Mouse (Mus musculus): ENCODE results near the gene Prickle4. TPM values are rescaled to one million over a fixed set of nuclear protein-coding genes. Genes with fewer than 3 reads are reported as not detected.

Prickle4 gene
- polyA plus RNA-seq, 1 experiment from 2014 or later = 2.6 TPM

DNA sequence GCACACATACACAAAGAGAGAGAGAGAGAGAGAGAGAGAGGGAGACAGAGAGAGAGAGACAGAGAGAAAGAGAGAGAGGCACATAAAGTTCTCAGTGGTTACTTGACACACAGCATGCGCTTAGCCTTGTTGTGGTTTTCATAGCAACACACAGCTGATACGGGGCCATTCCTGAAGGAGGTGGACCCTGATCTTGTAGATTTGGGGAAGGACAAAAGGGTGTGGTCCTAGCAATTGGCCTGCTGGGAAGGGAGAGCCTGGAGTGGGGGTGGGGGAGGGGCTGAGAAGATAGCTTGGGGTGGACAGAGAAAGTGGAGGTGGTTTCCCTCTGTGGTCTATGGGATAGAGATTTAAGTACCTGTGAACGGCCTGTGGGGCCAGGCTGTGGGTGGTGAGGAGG is 15.5 kb upstream of the Prickle4 start:
- no peaks in the 10 kb centered on the region for H3K36me3 ChIP-seq (ENCODE audit: control insufficient read depth, insufficient read depth, low read length)
- no peaks in the 10 kb centered on the region for H3K9me3 ChIP-seq (ENCODE audit: control insufficient read depth, low read length)
- ATAC-seq (ENCODE audit: insufficient number of reproducible peaks, low FRiP score, low TSS enrichment, low read depth) (no peak), DNase-seq (ENCODE audit: low spot score) (no peak)
- no peaks in the 10 kb centered on the region for H3K27me3 ChIP-seq (ENCODE audit: control insufficient read depth, insufficient read depth, low read length)
- no peak overlapping the region for H3K9ac ChIP-seq (ENCODE audit: low read length)
- no peak overlapping the region for H3K27ac ChIP-seq (replicated peaks; ENCODE audit: low read depth, low read length)
- 0 out of 2 replicates have a peak, but pooled peaks cover 3% of the 10 kb centered on the region for H3K4me1 ChIP-seq (ENCODE audit: control insufficient read depth, insufficient read depth, low read length)
- H3K4me3 ChIP-seq (ENCODE audit: low read depth, low read length) = no peak overlapping the region
- H3K4me2 ChIP-seq (ENCODE audit: low read depth, severe bottlenecking) = no peak overlapping the region
- WGBS = 57% methylated on average over 3 of the region's 3 CpGs

DNA sequence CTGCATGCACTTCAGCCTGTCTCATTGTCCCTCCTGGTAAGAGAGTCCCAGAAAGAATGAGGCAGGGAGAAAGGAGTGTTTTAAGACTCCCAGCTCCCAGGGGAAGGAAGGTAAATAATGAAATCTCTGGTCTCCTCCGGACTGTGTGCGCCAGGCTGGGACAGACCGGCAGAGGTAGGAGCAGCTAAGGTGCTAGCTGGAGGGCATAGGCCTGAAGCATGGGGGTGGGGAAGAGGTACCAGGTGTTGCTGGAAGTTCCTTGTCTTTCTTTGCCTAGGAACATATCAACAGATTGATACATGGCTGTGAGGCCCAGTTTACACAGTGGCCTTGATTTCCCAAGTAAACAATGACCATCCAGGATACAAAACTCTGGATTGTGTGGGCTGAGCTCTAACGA is 14.4 kb upstream of the Prickle4 start:
- H3K9ac ChIP-seq (ENCODE audit: low read length) = no peak overlapping the region
- DNase-seq (ENCODE audit: low spot score) (no peak), ATAC-seq (ENCODE audit: insufficient number of reproducible peaks, low FRiP score, low TSS enrichment, low read depth) (no peak)
- H3K4me2 ChIP-seq (ENCODE audit: low read depth, severe bottlenecking) = no peak overlapping the region
- no peak overlapping the region for H3K4me3 ChIP-seq (ENCODE audit: low read depth, low read length)
- 86% methylated on average over 4 of the region's 4 CpGs for WGBS
- H3K9me3 ChIP-seq (ENCODE audit: control insufficient read depth, low read length) = no peaks in the 10 kb centered on the region
- 0 out of 2 replicates have a peak, but pooled peaks cover 3% of the 10 kb centered on the region for H3K4me1 ChIP-seq (ENCODE audit: control insufficient read depth, insufficient read depth, low read length)
- H3K27me3 ChIP-seq (ENCODE audit: control insufficient read depth, insufficient read depth, low read length) = no peaks in the 10 kb centered on the region
- no peak overlapping the region for H3K27ac ChIP-seq (replicated peaks; ENCODE audit: low read depth, low read length)
- no peaks in the 10 kb centered on the region for H3K36me3 ChIP-seq (ENCODE audit: control insufficient read depth, insufficient read depth, low read length)

DNA sequence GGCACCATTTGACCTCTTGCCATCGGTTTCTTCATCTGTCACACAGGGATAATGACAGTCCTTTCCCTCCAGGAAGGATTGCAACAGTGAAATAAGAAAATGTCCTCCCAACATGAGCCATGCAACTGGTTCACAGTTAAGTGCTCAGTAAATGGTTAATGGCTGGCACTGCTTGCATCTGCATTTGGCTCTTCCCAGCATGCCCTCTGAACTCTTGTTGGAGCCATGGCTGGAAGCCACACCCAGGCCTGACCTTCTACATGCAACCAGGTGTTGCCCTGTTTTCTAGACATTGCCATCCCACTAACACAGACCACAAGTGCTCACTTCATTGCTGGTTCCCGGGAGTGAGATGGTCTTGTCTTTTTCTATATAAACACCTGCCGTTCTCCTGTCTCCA is 13.4 kb upstream of the Prickle4 start:
- Histone ChIP-seq H3K4me3 (ENCODE audit: low read depth, low read length) (no peak overlapping the region), H3K4me2 (ENCODE audit: low read depth, severe bottlenecking) (no peak overlapping the region), H3K36me3 (ENCODE audit: control insufficient read depth, insufficient read depth, low read length) (0 out of 2 replicates have a peak, but pooled peaks cover 3% of the 10 kb centered on the region), H3K4me1 (ENCODE audit: control insufficient read depth, insufficient read depth, low read length) (0 out of 2 replicates have a peak, but pooled peaks cover 8% of the 10 kb centered on the region), H3K9ac (ENCODE audit: low read length) (no peak overlapping the region), H3K27me3 (ENCODE audit: control insufficient read depth, insufficient read depth, low read length) (0 out of 2 replicates have a peak, but pooled peaks cover 7% of the 10 kb centered on the region), H3K9me3 (ENCODE audit: control insufficient read depth, low read length) (no peaks in the 10 kb centered on the region), H3K27ac (replicated peaks; ENCODE audit: low read depth, low read length) (no peak overlapping the region)
- no peak for ATAC-seq (ENCODE audit: insufficient number of reproducible peaks, low FRiP score, low TSS enrichment, low read depth)
- 73% methylated on average over 3 of the region's 3 CpGs for WGBS
- no peak for DNase-seq (ENCODE audit: low spot score)

GRCm38 (mm10) chr17:47706196-47706595 is 11.7 kb upstream of the Prickle4 start:
- DNase-seq (ENCODE audit: low spot score) = no peak
- no peaks in the 10 kb centered on the region for H3K9me3 ChIP-seq (ENCODE audit: control insufficient read depth, low read length)
- no peak overlapping the region for H3K4me3 ChIP-seq (ENCODE audit: low read depth, low read length)
- no peak overlapping the region for H3K4me2 ChIP-seq (ENCODE audit: low read depth, severe bottlenecking)
- no peak overlapping the region for H3K27ac ChIP-seq (replicated peaks; ENCODE audit: low read depth, low read length)
- no peak for ATAC-seq (ENCODE audit: insufficient number of reproducible peaks, low FRiP score, low TSS enrichment, low read depth)
- peaks cover 11% of the 10 kb centered on the region; the same call in 1 of the 2 replicates for H3K27me3 ChIP-seq (ENCODE audit: control insufficient read depth, insufficient read depth, low read length)
- H3K9ac ChIP-seq (ENCODE audit: low read length) = no peak overlapping the region
- H3K4me1 ChIP-seq (ENCODE audit: control insufficient read depth, insufficient read depth, low read length) = 0 out of 2 replicates have a peak, but pooled peaks cover 8% of the 10 kb centered on the region
- 63% methylated on average over 1 of the region's 1 CpGs for WGBS
- 0 out of 2 replicates have a peak, but pooled peaks cover 3% of the 10 kb centered on the region for H3K36me3 ChIP-seq (ENCODE audit: control insufficient read depth, insufficient read depth, low read length)

DNA sequence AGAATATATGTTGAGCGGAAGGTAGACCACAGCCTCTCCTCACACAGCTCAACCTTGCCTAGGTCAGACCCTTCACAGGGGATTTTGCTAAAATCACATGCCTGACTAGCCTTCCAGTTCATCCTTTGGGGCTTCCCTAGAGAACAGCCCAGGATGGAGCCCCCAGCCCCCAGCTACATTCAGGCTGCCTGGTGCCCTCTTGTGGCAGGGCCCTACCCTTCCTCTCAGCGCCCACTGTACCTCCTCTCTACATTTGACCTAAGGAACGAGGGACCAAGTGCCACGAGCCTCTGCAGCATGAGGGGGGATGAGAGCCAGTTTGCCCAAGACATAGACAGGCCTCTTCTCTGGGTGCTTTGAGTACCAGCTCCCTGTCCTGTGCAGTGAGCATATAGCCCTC is 10.2 kb upstream of the Prickle4 start:
- Histone ChIP-seq H3K27me3 (ENCODE audit: control insufficient read depth, insufficient read depth, low read length) (peaks cover 11% of the 10 kb centered on the region; the same call in 1 of the 2 replicates), H3K36me3 (ENCODE audit: control insufficient read depth, insufficient read depth, low read length) (0 out of 2 replicates have a peak, but pooled peaks cover 3% of the 10 kb centered on the region), H3K4me3 (ENCODE audit: low read depth, low read length) (no peak overlapping the region), H3K4me1 (ENCODE audit: control insufficient read depth, insufficient read depth, low read length) (0 out of 2 replicates have a peak, but pooled peaks cover 8% of the 10 kb centered on the region), H3K27ac (replicated peaks; ENCODE audit: low read depth, low read length) (no peak overlapping the region), H3K9ac (ENCODE audit: low read length) (no peak overlapping the region), H3K9me3 (ENCODE audit: control insufficient read depth, low read length) (no peaks in the 10 kb centered on the region), H3K4me2 (ENCODE audit: low read depth, severe bottlenecking) (no peak overlapping the region)
- ATAC-seq (ENCODE audit: insufficient number of reproducible peaks, low FRiP score, low TSS enrichment, low read depth) (no peak), DNase-seq (ENCODE audit: low spot score) (no peak)
- WGBS = 81% methylated on average over 4 of the region's 4 CpGs

DNA sequence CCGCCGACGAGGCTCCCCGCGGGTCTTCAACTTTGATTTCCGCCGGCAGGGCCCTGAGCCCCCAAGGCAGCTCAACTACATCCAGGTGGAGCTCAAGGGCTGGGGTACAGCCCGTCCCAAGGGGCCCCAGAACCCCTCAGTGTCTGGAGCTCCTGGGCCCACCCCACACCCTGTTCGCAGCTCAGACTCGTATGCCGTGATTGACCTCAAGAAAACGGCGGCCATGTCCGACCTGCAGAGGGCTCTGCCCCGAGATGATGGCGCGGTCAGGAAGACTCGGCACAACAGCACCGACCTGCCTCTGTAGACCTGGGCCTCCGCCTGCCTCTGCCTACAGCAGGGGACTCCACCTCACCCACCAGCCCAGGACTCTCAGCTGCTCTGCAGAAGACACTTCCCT is 9.0 kb upstream of the Prickle4 start:
- no peak overlapping the region for H3K9ac ChIP-seq (ENCODE audit: low read length)
- peak; percentile 36 for DNase-seq (ENCODE audit: low spot score)
- ATAC-seq (ENCODE audit: insufficient number of reproducible peaks, low FRiP score, low TSS enrichment, low read depth) = no peak
- H3K36me3 ChIP-seq (ENCODE audit: control insufficient read depth, insufficient read depth, low read length) = 0 out of 2 replicates have a peak, but pooled peaks cover 3% of the 10 kb centered on the region
- peaks cover 11% of the 10 kb centered on the region; the same call in 1 of the 2 replicates for H3K27me3 ChIP-seq (ENCODE audit: control insufficient read depth, insufficient read depth, low read length)
- no peak overlapping the region for H3K27ac ChIP-seq (replicated peaks; ENCODE audit: low read depth, low read length)
- no peak overlapping the region for H3K4me3 ChIP-seq (ENCODE audit: low read depth, low read length)
- no peaks in the 10 kb centered on the region for H3K9me3 ChIP-seq (ENCODE audit: control insufficient read depth, low read length)
- 0 out of 2 replicates have a peak, but pooled peaks cover 8% of the 10 kb centered on the region for H3K4me1 ChIP-seq (ENCODE audit: control insufficient read depth, insufficient read depth, low read length)
- 17% methylated on average over 20 of the region's 20 CpGs for WGBS
- 0 out of 2 replicates have a peak overlapping the region, but pooled peaks have one; percentile 10 for H3K4me2 ChIP-seq (ENCODE audit: low read depth, severe bottlenecking)

- 0 out of 2 replicates have a peak overlapping the region, but pooled peaks have one; percentile 10 for H3K4me2 ChIP-seq (ENCODE audit: low read depth, severe bottlenecking)
- no peak overlapping the region for H3K27ac ChIP-seq (replicated peaks; ENCODE audit: low read depth, low read length)
- DNase-seq (ENCODE audit: low spot score) = no peak
- H3K4me1 ChIP-seq (ENCODE audit: control insufficient read depth, insufficient read depth, low read length) = 0 out of 2 replicates have a peak, but pooled peaks cover 8% of the 10 kb centered on the region
- H3K27me3 ChIP-seq (ENCODE audit: control insufficient read depth, insufficient read depth, low read length) = peaks cover 11% of the 10 kb centered on the region; the same call in 1 of the 2 replicates
- H3K36me3 ChIP-seq (ENCODE audit: control insufficient read depth, insufficient read depth, low read length) = 0 out of 2 replicates have a peak, but pooled peaks cover 3% of the 10 kb centered on the region
- WGBS = 30% methylated on average over 28 of the region's 28 CpGs
- no peak overlapping the region for H3K4me3 ChIP-seq (ENCODE audit: low read depth, low read length)
- no peaks in the 10 kb centered on the region for H3K9me3 ChIP-seq (ENCODE audit: control insufficient read depth, low read length)
- no peak overlapping the region for H3K9ac ChIP-seq (ENCODE audit: low read length)
- no peak for ATAC-seq (ENCODE audit: insufficient number of reproducible peaks, low FRiP score, low TSS enrichment, low read depth)
Observed at GRCm38 (mm10) chr17:47702548-47703345, 8.2 kb upstream of the Prickle4 start.

- peaks cover 11% of the 10 kb centered on the region; the same call in 1 of the 2 replicates for H3K27me3 ChIP-seq (ENCODE audit: control insufficient read depth, insufficient read depth, low read length)
- 79% methylated on average over 9 of the region's 9 CpGs for WGBS
Observed at GRCm38 (mm10) chr17:47701793-47702192, 7.3 kb upstream of the Prickle4 start.

More at GRCm38 (mm10) chr17:47701793-47702192, 7.3 kb upstream of the Prickle4 start:
- 0 out of 2 replicates have a peak, but pooled peaks cover 8% of the 10 kb centered on the region for H3K4me1 ChIP-seq (ENCODE audit: control insufficient read depth, insufficient read depth, low read length)
- ATAC-seq (ENCODE audit: insufficient number of reproducible peaks, low FRiP score, low TSS enrichment, low read depth) (no peak), DNase-seq (ENCODE audit: low spot score) (no peak)
- 0 out of 2 replicates have a peak, but pooled peaks cover 3% of the 10 kb centered on the region for H3K36me3 ChIP-seq (ENCODE audit: control insufficient read depth, insufficient read depth, low read length)
- H3K9ac ChIP-seq (ENCODE audit: low read length) = no peak overlapping the region
- H3K4me2 ChIP-seq (ENCODE audit: low read depth, severe bottlenecking) = no peak overlapping the region
- no peak overlapping the region for H3K4me3 ChIP-seq (ENCODE audit: low read depth, low read length)
- no peak overlapping the region for H3K27ac ChIP-seq (replicated peaks; ENCODE audit: low read depth, low read length)
- no peaks in the 10 kb centered on the region for H3K9me3 ChIP-seq (ENCODE audit: control insufficient read depth, low read length)

Measured in limb, embryonic 11.5 days (tissue).